Mouse (Mus musculus) bone marrow, adult 2 months (tissue): Measurements from ENCODE around the gene Ezr.

Source experiments
- CTCF ChIP-seq: fragments of 200-500 bp; IDR thresholded peaks from 2 replicates; pipeline ENCODE4 v1.5.1; 2011; ENCODE audit warnings: low read length, control low read depth; ENCODE audit not compliant: control insufficient read depth, insufficient read depth
- POLR2A ChIP-seq: fragments of 200-500 bp; IDR thresholded peaks from 2 replicates; pipeline ENCODE4 v1.6.1; 2011; ENCODE audit warnings: low read depth, mild to moderate bottlenecking, control low read depth, low read length, borderline replicate concordance; ENCODE audit not compliant: control insufficient read depth

GRCm38 (mm10) chr17:6742083-6743038 lies 40.2 kb downstream of the Ezr start:
- TF ChIP-seq POLR2A = no peak
- no peak for TF ChIP-seq CTCF
